13 mouse cellular contexts compared by ENCODE assay signal in the genomic region with DNA sequence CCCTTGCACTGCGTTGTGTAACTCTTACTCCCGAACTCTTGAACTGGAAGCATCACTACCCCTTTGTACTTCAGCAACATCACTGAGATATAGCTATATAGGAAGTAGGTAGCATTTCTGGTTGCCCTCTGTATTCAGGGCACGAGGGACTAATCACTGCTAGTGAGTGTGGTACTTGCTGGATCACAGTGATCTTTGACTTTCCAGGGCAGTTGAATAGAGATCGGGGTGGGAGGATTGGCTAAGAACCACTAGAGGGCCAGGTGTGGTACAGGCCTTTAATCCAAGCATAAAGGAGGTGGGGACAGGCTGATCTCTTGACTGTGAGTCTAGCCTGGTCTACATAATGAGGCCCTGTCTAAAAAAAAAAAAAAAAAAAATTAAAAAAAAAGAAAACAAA. TPM values are rescaled to one million over a fixed set of nuclear protein-coding genes. Genes with fewer than 3 reads are reported as not detected.
A peak's percentile ranks its signal among the peaks of the same experiment; 100 is the strongest.
DNase-seq lines count a peak whose midpoint lies in the region; ATAC-seq and TF ChIP-seq lines count a peak whose summit lies in the region.
"Had no signal": no experiment of that assay in that cellular context is flagged by ENCODE, and none has a peak within 500 bp of the region (broad histone marks: within the 10 kb centered on the region; RNA-seq: fewer than 3 reads in every experiment).

No protein-coding gene starts in this region.

- DNase-seq in forebrain, postnatal 0 days: no peak
- DNase-seq in B cell, adult 2 months: peak; percentile 54 to 57
- DNase-seq in lung, postnatal 4 days: no peak
- no peak for DNase-seq in lung, postnatal 25 days (ENCODE audit: low spot score)

- peaks cover 19% of the 10 kb centered on the region for H3K36me3 ChIP-seq in forebrain, postnatal 0 days (ENCODE audit: insufficient read depth)
- H3K36me3 ChIP-seq in forebrain, embryonic 15.5 days: peaks cover 10% of the 10 kb centered on the region; the same call in 1 of the 2 replicates
- peaks cover 31% of the 10 kb centered on the region for H3K36me3 ChIP-seq in kidney, embryonic 15.5 days
- H3K36me3 ChIP-seq in kidney, embryonic 14.5 days (ENCODE audit: control insufficient read depth, insufficient read depth, low read length): peaks cover 33% of the 10 kb centered on the region

- TF ChIP-seq CTCF in forebrain, postnatal 0 days (IDR thresholded peaks at IDR 0.05; ENCODE audit: low read depth): no peak
- no peak for TF ChIP-seq CTCF in cortical plate, adult 2 months (IDR thresholded peaks at IDR 0.05; ENCODE audit: extremely low read depth, insufficient read depth, low read length)

- 0 out of 2 replicates have a peak, but pooled peaks have one; percentile 5 for TF ChIP-seq POLR2A in cortical plate, adult 2 months (IDR thresholded peaks at IDR 0.05; ENCODE audit: extremely low read depth, insufficient read depth, low read length)

- no peak overlapping the region for H3K4me2 ChIP-seq in forebrain, postnatal 0 days (ENCODE audit: low read depth)
- no peak overlapping the region for H3K4me2 ChIP-seq in forebrain, embryonic 15.5 days (replicated peaks)
- peak overlapping the region; percentile 16; the same call in 1 of the 2 replicates for H3K4me2 ChIP-seq in kidney, embryonic 15.5 days
- H3K4me2 ChIP-seq in kidney, embryonic 14.5 days (replicated peaks; ENCODE audit: low read depth, low read length): no peak overlapping the region
- H3K4me2 ChIP-seq: lung, embryonic 15.5 days; neural tube, embryonic 15.5 days had no signal

- peaks cover 34% of the 10 kb centered on the region for H3K4me1 ChIP-seq in forebrain, postnatal 0 days (ENCODE audit: insufficient read depth)
- H3K4me1 ChIP-seq in forebrain, embryonic 15.5 days: peaks cover 66% of the 10 kb centered on the region
- H3K4me1 ChIP-seq in kidney, embryonic 15.5 days: peaks cover 71% of the 10 kb centered on the region
- peaks cover 43% of the 10 kb centered on the region for H3K4me1 ChIP-seq in kidney, embryonic 14.5 days (ENCODE audit: control insufficient read depth, insufficient read depth, low read length)
- H3K4me1 ChIP-seq in cortical plate, adult 2 months (ENCODE audit: control insufficient read depth, insufficient read depth, low read length): peaks cover 1% of the 10 kb centered on the region

- H3K9me3 ChIP-seq in forebrain, postnatal 0 days (ENCODE audit: low read length): no peaks in the 10 kb centered on the region
- no peaks in the 10 kb centered on the region for H3K9me3 ChIP-seq in forebrain, embryonic 15.5 days
- H3K9me3 ChIP-seq in kidney, embryonic 15.5 days (replicated peaks): no peaks in the 10 kb centered on the region
- no peaks in the 10 kb centered on the region for H3K9me3 ChIP-seq in kidney, embryonic 14.5 days (ENCODE audit: control insufficient read depth, low read length)
- H3K9me3 ChIP-seq: hindbrain, embryonic 10.5 days; lung, embryonic 15.5 days; neural tube, embryonic 15.5 days had no signal

- 0 out of 2 replicates have a peak overlapping the region, but pooled peaks have one; percentile 2 for H3K27ac ChIP-seq in forebrain, postnatal 0 days (ENCODE audit: low read depth, low read length)
- no peak overlapping the region for H3K27ac ChIP-seq in forebrain, embryonic 15.5 days (replicated peaks)
- no peak overlapping the region for H3K27ac ChIP-seq in kidney, embryonic 15.5 days
- no peak overlapping the region for H3K27ac ChIP-seq in kidney, embryonic 14.5 days (ENCODE audit: low read depth, low read length)
- H3K27ac ChIP-seq in cortical plate, adult 2 months (ENCODE audit: insufficient read depth, low read length): no peak overlapping the region
- H3K27ac ChIP-seq: hindbrain, embryonic 10.5 days; neural tube, embryonic 15.5 days had no signal

- no peak overlapping the region for H3K4me3 ChIP-seq in forebrain, postnatal 0 days (ENCODE audit: low read depth, low read length)
- no peak overlapping the region for H3K4me3 ChIP-seq in forebrain, embryonic 15.5 days
- no peak overlapping the region for H3K4me3 ChIP-seq in kidney, embryonic 15.5 days (replicated peaks)
- H3K4me3 ChIP-seq in kidney, embryonic 14.5 days (ENCODE audit: low read length): no peak overlapping the region
- no peak overlapping the region for H3K4me3 ChIP-seq in cortical plate, adult 2 months (ENCODE audit: insufficient read depth, low read length)
- H3K4me3 ChIP-seq: hindbrain, embryonic 10.5 days; lung, embryonic 15.5 days; neural tube, embryonic 15.5 days had no signal

- WGBS in forebrain, postnatal 0 days: 87% methylated on average over 4 of the region's 4 CpGs
- WGBS in forebrain, embryonic 15.5 days: 82% methylated on average over 4 of the region's 4 CpGs
- WGBS in kidney, embryonic 15.5 days: 89% methylated on average over 4 of the region's 4 CpGs
- 90% methylated on average over 4 of the region's 4 CpGs for WGBS in kidney, embryonic 14.5 days

- no peak overlapping the region for H3K9ac ChIP-seq in forebrain, postnatal 0 days
- H3K9ac ChIP-seq in forebrain, embryonic 15.5 days (replicated peaks): no peak overlapping the region
- no peak overlapping the region for H3K9ac ChIP-seq in kidney, embryonic 15.5 days
- no peak overlapping the region for H3K9ac ChIP-seq in kidney, embryonic 14.5 days (ENCODE audit: low read depth, low read length)
- H3K9ac ChIP-seq: lung, embryonic 15.5 days; neural tube, embryonic 15.5 days had no signal

- no peak for ATAC-seq in forebrain, postnatal 0 days
- no peak for ATAC-seq in forebrain, embryonic 15.5 days (replicated peaks)
- no peak for ATAC-seq in kidney, embryonic 15.5 days (replicated peaks; ENCODE audit: low FRiP score)
- ATAC-seq in kidney, embryonic 14.5 days (ENCODE audit: low FRiP score, low TSS enrichment): no peak

- H3K27me3 ChIP-seq in forebrain, postnatal 0 days (ENCODE audit: insufficient read depth, low read length): no peaks in the 10 kb centered on the region
- H3K27me3 ChIP-seq in forebrain, embryonic 15.5 days: no peaks in the 10 kb centered on the region
- no peaks in the 10 kb centered on the region for H3K27me3 ChIP-seq in kidney, embryonic 15.5 days
- no peaks in the 10 kb centered on the region for H3K27me3 ChIP-seq in kidney, embryonic 14.5 days (ENCODE audit: control insufficient read depth, insufficient read depth, low read length)
- H3K27me3 ChIP-seq: lung, embryonic 15.5 days; neural tube, embryonic 15.5 days had no signal

RNA-seq across cellular contexts. Expression of a gene that starts 2.1 kb away (rescaled TPM):
- total RNA-seq in forebrain, postnatal 0 days (2014; rRNA removed): 16.5 and 38.3 TPM in 2 replicates
- 15.2 and 16.7 TPM in 2 replicates for polyA plus RNA-seq in forebrain, postnatal 0 days (2015; fragmentation: Nextera tagmentation; extraction: Ambion mirVana)
- 7.6 and 8.2 TPM in 2 replicates for polyA plus RNA-seq in forebrain, embryonic 15.5 days (2015; fragmentation: Nextera tagmentation; extraction: Ambion mirVana)
- 12.1 and 13.7 TPM in 2 replicates for polyA plus RNA-seq in kidney, embryonic 15.5 days (2015; fragmentation: Nextera tagmentation; extraction: Ambion mirVana)
- 6.1 and 8.9 TPM in 2 replicates for polyA plus RNA-seq in kidney, embryonic 14.5 days (2014; fragmentation: Nextera tagmentation; extraction: Ambion mirVana)
- 48.3 and 57.6 TPM in 2 replicates for polyA plus RNA-seq in cortical plate, adult 2 months (2012; rRNA removed)

RNA-seq across cellular contexts. Expression of a gene that starts 4.6 kb away (rescaled TPM):
- 76.8 and 104 TPM in 2 replicates for total RNA-seq in forebrain, postnatal 0 days (2014; rRNA removed)
- polyA plus RNA-seq in forebrain, postnatal 0 days (2015; fragmentation: Nextera tagmentation; extraction: Ambion mirVana): 500 and 554 TPM in 2 replicates
- polyA plus RNA-seq in forebrain, embryonic 15.5 days (2015; fragmentation: Nextera tagmentation; extraction: Ambion mirVana): 179 and 188 TPM in 2 replicates
- 83.5 and 101 TPM in 2 replicates for polyA plus RNA-seq in kidney, embryonic 15.5 days (2015; fragmentation: Nextera tagmentation; extraction: Ambion mirVana)
- polyA plus RNA-seq in kidney, embryonic 14.5 days (2014; fragmentation: Nextera tagmentation; extraction: Ambion mirVana): 57.5 and 86.5 TPM in 2 replicates
- 1,153 and 1,156 TPM in 2 replicates for polyA plus RNA-seq in cortical plate, adult 2 months (2012; rRNA removed)

RNA-seq across cellular contexts. Expression of a gene that starts 22.3 kb away (rescaled TPM):
- 32.7 and 45.6 TPM in 2 replicates for total RNA-seq in forebrain, postnatal 0 days (2014; rRNA removed)
- polyA plus RNA-seq in forebrain, postnatal 0 days (2015; fragmentation: Nextera tagmentation; extraction: Ambion mirVana): 35.3 and 41.7 TPM in 2 replicates
- 47.6 and 50.5 TPM in 2 replicates for polyA plus RNA-seq in forebrain, embryonic 15.5 days (2015; fragmentation: Nextera tagmentation; extraction: Ambion mirVana)
- polyA plus RNA-seq in kidney, embryonic 15.5 days (2015; fragmentation: Nextera tagmentation; extraction: Ambion mirVana): 60.8 and 64.3 TPM in 2 replicates
- 62.2 and 73.8 TPM in 2 replicates for polyA plus RNA-seq in kidney, embryonic 14.5 days (2014; fragmentation: Nextera tagmentation; extraction: Ambion mirVana)
- 20.6 and 21.4 TPM in 2 replicates for polyA plus RNA-seq in cortical plate, adult 2 months (2012; rRNA removed)

RNA-seq across cellular contexts. Expression of a gene that starts 27.3 kb away (rescaled TPM):
- total RNA-seq in forebrain, postnatal 0 days (2014; rRNA removed): 1.2 and 1.6 TPM in 2 replicates
- 1.1 and 1.3 TPM in 2 replicates for polyA plus RNA-seq in forebrain, postnatal 0 days (2015; fragmentation: Nextera tagmentation; extraction: Ambion mirVana)
- 0.42 and 0.46 TPM in 2 replicates for polyA plus RNA-seq in forebrain, embryonic 15.5 days (2015; fragmentation: Nextera tagmentation; extraction: Ambion mirVana)
- 0.42 and 0.46 TPM in 2 replicates for polyA plus RNA-seq in kidney, embryonic 15.5 days (2015; fragmentation: Nextera tagmentation; extraction: Ambion mirVana)
- polyA plus RNA-seq in kidney, embryonic 14.5 days (2014; fragmentation: Nextera tagmentation; extraction: Ambion mirVana): 0.23 and 0.41 TPM in 2 replicates
- 0.50 and 0.83 TPM in 2 replicates for polyA plus RNA-seq in cortical plate, adult 2 months (2012; rRNA removed)
- total RNA-seq: common myeloid progenitor, adult 5-6 weeks; gastrocnemius, adult 8-10 months had no signal

RNA-seq across cellular contexts. Expression of a gene that starts 29.5 kb away (rescaled TPM):
- 0.23 and 0.62 TPM in 2 replicates for total RNA-seq in forebrain, postnatal 0 days (2014; rRNA removed)
- polyA plus RNA-seq in forebrain, postnatal 0 days (2015; fragmentation: Nextera tagmentation; extraction: Ambion mirVana): 0.58 and 0.69 TPM in 2 replicates
- 0.31 and 0.38 TPM in 2 replicates for polyA plus RNA-seq in forebrain, embryonic 15.5 days (2015; fragmentation: Nextera tagmentation; extraction: Ambion mirVana)
- polyA plus RNA-seq in kidney, embryonic 15.5 days (2015; fragmentation: Nextera tagmentation; extraction: Ambion mirVana): 0.27 and 0.51 TPM in 2 replicates
- 0.11 and 0.43 TPM in 2 replicates for polyA plus RNA-seq in kidney, embryonic 14.5 days (2014; fragmentation: Nextera tagmentation; extraction: Ambion mirVana)
- polyA plus RNA-seq in cortical plate, adult 2 months (2012; rRNA removed): 2.1 and 2.3 TPM in 2 replicates
- total RNA-seq: common myeloid progenitor, adult 5-6 weeks had no signal

Comparison
In these comparisons a context has a peak if more than half of its experiments do, and no peak if none do; other contexts are left out.
1. DNase-seq: peak in B cell, adult 2 months (2 of 2); none in forebrain, postnatal 0 days (single experiment), lung, postnatal 4 days (0 of 2) and lung, postnatal 25 days (single experiment).